ENCODE assay signal across 10 mouse cellular contexts in genomic region chr8:121092141-121092540, GRCm38 (mm10). TPM values are rescaled to one million over a fixed set of nuclear protein-coding genes. Genes with fewer than 3 reads are reported as not detected.
DNase-seq lines count a peak whose midpoint lies in the region; ATAC-seq lines count a peak whose summit lies in the region.
"Had no signal": no experiment of that assay in that cellular context is flagged by ENCODE, and none has a peak within 500 bp of the region (broad histone marks: within the 10 kb centered on the region; RNA-seq: fewer than 3 reads in every experiment).

No protein-coding gene starts in this region.

- ATAC-seq in kidney, embryonic 16.5 days (ENCODE audit: low FRiP score, low TSS enrichment) = 0 out of 2 replicates have a peak, but pooled peaks have one; percentile 4
- ATAC-seq in kidney, embryonic 14.5 days (ENCODE audit: low FRiP score, low TSS enrichment) = no peak
- peak; percentile 19; the same call in 1 of the 2 replicates for ATAC-seq in forebrain, embryonic 14.5 days
- peak; percentile 24; the same call in 1 of the 2 replicates for ATAC-seq in hindbrain, embryonic 12.5 days (ENCODE audit: low FRiP score)

- H3K27me3 ChIP-seq in kidney, embryonic 16.5 days (ENCODE audit: insufficient read depth, low read length) = peaks cover 76% of the 10 kb centered on the region
- H3K27me3 ChIP-seq in kidney, embryonic 14.5 days (ENCODE audit: control insufficient read depth, insufficient read depth, low read length) = peaks cover 62% of the 10 kb centered on the region
- peaks cover 58% of the 10 kb centered on the region for H3K27me3 ChIP-seq in forebrain, embryonic 14.5 days (replicated peaks; ENCODE audit: control insufficient read depth, insufficient read depth, low read length)
- H3K27me3 ChIP-seq in hindbrain, embryonic 12.5 days = peaks cover 72% of the 10 kb centered on the region

- no peak for DNase-seq in forebrain, embryonic 14.5 days (ENCODE audit: low spot score)
- peak; percentile 28 for DNase-seq in lung, postnatal 14 days
- no peak for DNase-seq in left cerebral cortex, postnatal 36 days (ENCODE audit: low spot score in 2 of 2)
- DNase-seq in left cerebral cortex, postnatal 4 days = no peak

- no peak overlapping the region for H3K27ac ChIP-seq in kidney, embryonic 16.5 days (ENCODE audit: low read length)
- no peak overlapping the region for H3K27ac ChIP-seq in kidney, embryonic 14.5 days (ENCODE audit: low read depth, low read length)
- H3K27ac ChIP-seq in forebrain, embryonic 14.5 days (ENCODE audit: low read depth, low read length) = no peak overlapping the region
- H3K27ac ChIP-seq in hindbrain, embryonic 12.5 days = no peak overlapping the region

- intact Hi-C loops in left cerebral cortex, postnatal 36 days (cut with DNase I) = loop anchor here (1.0 to 5.0 kb wide), 2 partner anchors 271 to 415 kb away; no protein-coding TSS in a partner anchor
- intact Hi-C loops in left cerebral cortex, postnatal 4 days (cut with DNase I) = loop anchor here (2.0 to 5.0 kb wide), 2 partner anchors 271 to 410 kb away; no protein-coding TSS in a partner anchor

- no peak overlapping the region for H3K4me3 ChIP-seq in kidney, embryonic 16.5 days (ENCODE audit: low read length)
- no peak overlapping the region for H3K4me3 ChIP-seq in kidney, embryonic 14.5 days (ENCODE audit: low read length)
- no peak overlapping the region for H3K4me3 ChIP-seq in forebrain, embryonic 14.5 days (ENCODE audit: low read depth, low read length)
- no peak overlapping the region for H3K4me3 ChIP-seq in hindbrain, embryonic 12.5 days

- H3K36me3 ChIP-seq in kidney, embryonic 16.5 days (ENCODE audit: insufficient read depth, low read length) = peaks cover 2% of the 10 kb centered on the region
- H3K36me3 ChIP-seq in kidney, embryonic 14.5 days (ENCODE audit: control insufficient read depth, insufficient read depth, low read length) = peaks cover 2% of the 10 kb centered on the region
- H3K36me3 ChIP-seq in forebrain, embryonic 14.5 days (ENCODE audit: control insufficient read depth, insufficient read depth, low read length) = 0 out of 2 replicates have a peak, but pooled peaks cover under 1% of the 10 kb centered on the region
- peaks cover 10% of the 10 kb centered on the region for H3K36me3 ChIP-seq in hindbrain, embryonic 12.5 days

- WGBS in kidney, embryonic 16.5 days = 25% methylated on average over 6 of the region's 6 CpGs
- 32% methylated on average over 6 of the region's 6 CpGs for WGBS in kidney, embryonic 14.5 days
- WGBS in forebrain, embryonic 14.5 days = 32% methylated on average over 6 of the region's 6 CpGs
- WGBS in hindbrain, embryonic 12.5 days = 28% methylated on average over 6 of the region's 6 CpGs

- 0 out of 2 replicates have a peak, but pooled peaks cover 5% of the 10 kb centered on the region for H3K4me1 ChIP-seq in kidney, embryonic 16.5 days (ENCODE audit: insufficient read depth, low read length)
- 0 out of 2 replicates have a peak, but pooled peaks cover 5% of the 10 kb centered on the region for H3K4me1 ChIP-seq in kidney, embryonic 14.5 days (ENCODE audit: control insufficient read depth, insufficient read depth, low read length)
- no peaks in the 10 kb centered on the region for H3K4me1 ChIP-seq in forebrain, embryonic 14.5 days (ENCODE audit: control insufficient read depth, insufficient read depth, low read length)
- no peaks in the 10 kb centered on the region for H3K4me1 ChIP-seq in hindbrain, embryonic 12.5 days

- no peak overlapping the region for H3K4me2 ChIP-seq in kidney, embryonic 16.5 days (replicated peaks; ENCODE audit: low read depth, low read length)
- H3K4me2 ChIP-seq in kidney, embryonic 14.5 days (replicated peaks; ENCODE audit: low read depth, low read length) = no peak overlapping the region
- no peak overlapping the region for H3K4me2 ChIP-seq in forebrain, embryonic 14.5 days (ENCODE audit: low read length)
- H3K4me2 ChIP-seq in hindbrain, embryonic 12.5 days (replicated peaks) = no peak overlapping the region

- H3K9me3 ChIP-seq in kidney, embryonic 16.5 days (ENCODE audit: low read length) = no peaks in the 10 kb centered on the region
- no peaks in the 10 kb centered on the region for H3K9me3 ChIP-seq in kidney, embryonic 14.5 days (ENCODE audit: control insufficient read depth, low read length)
- no peaks in the 10 kb centered on the region for H3K9me3 ChIP-seq in forebrain, embryonic 14.5 days (replicated peaks; ENCODE audit: control insufficient read depth, low read length)
- H3K9me3 ChIP-seq in hindbrain, embryonic 12.5 days (replicated peaks) = no peaks in the 10 kb centered on the region

- no peak overlapping the region for H3K9ac ChIP-seq in kidney, embryonic 16.5 days (replicated peaks; ENCODE audit: low read length)
- no peak overlapping the region for H3K9ac ChIP-seq in kidney, embryonic 14.5 days (ENCODE audit: low read depth, low read length)
- H3K9ac ChIP-seq in forebrain, embryonic 14.5 days (ENCODE audit: low read length) = no peak overlapping the region
- H3K9ac ChIP-seq in hindbrain, embryonic 12.5 days = no peak overlapping the region

RNA-seq across cellular contexts. Expression of gene Foxf1, which starts 8.0 kb away (rescaled TPM):
- polyA plus RNA-seq in kidney, embryonic 16.5 days (2015; fragmentation: Nextera tagmentation; extraction: Ambion mirVana) = 1.5 and 4.6 TPM in 2 replicates
- polyA plus RNA-seq in kidney, embryonic 14.5 days (2014; fragmentation: Nextera tagmentation; extraction: Ambion mirVana) = 0.74 and 0.93 TPM in 2 replicates
- 0.52 and 0.69 TPM in 2 replicates for polyA plus RNA-seq in forebrain, embryonic 14.5 days (2014; fragmentation: Nextera tagmentation; extraction: Ambion mirVana)
- 2.0 and 3.2 TPM in 2 replicates for polyA plus RNA-seq in hindbrain, embryonic 12.5 days (2016; fragmentation: Nextera tagmentation; extraction: Ambion mirVana)
- under 1 TPM; 0.70 to 0.94 TPM for total RNA-seq in left cerebral cortex, postnatal 36 days (2021)
- total RNA-seq in left cerebral cortex, postnatal 4 days (2021) = 1 to 10 TPM; 1.7 TPM

RNA-seq across cellular contexts. Expression of gene Mthfsd, which starts 16.1 kb away (rescaled TPM):
- 75.7 and 81.1 TPM in 2 replicates for polyA plus RNA-seq in kidney, embryonic 16.5 days (2015; fragmentation: Nextera tagmentation; extraction: Ambion mirVana)
- 67.0 and 72.8 TPM in 2 replicates for polyA plus RNA-seq in kidney, embryonic 14.5 days (2014; fragmentation: Nextera tagmentation; extraction: Ambion mirVana)
- 47.4 and 47.6 TPM in 2 replicates for polyA plus RNA-seq in forebrain, embryonic 14.5 days (2014; fragmentation: Nextera tagmentation; extraction: Ambion mirVana)
- 60.0 and 69.3 TPM in 2 replicates for polyA plus RNA-seq in hindbrain, embryonic 12.5 days (2016; fragmentation: Nextera tagmentation; extraction: Ambion mirVana)
- total RNA-seq in left cerebral cortex, postnatal 36 days (2021) = 10 to 100 TPM; 39.1 to 41.1 TPM
- 10 to 100 TPM; 23.2 to 26.6 TPM for total RNA-seq in left cerebral cortex, postnatal 4 days (2021)

RNA-seq across cellular contexts. Expression of gene Foxc2, which starts 23.8 kb away (rescaled TPM):
- 24.9 and 27.3 TPM in 2 replicates for polyA plus RNA-seq in kidney, embryonic 16.5 days (2015; fragmentation: Nextera tagmentation; extraction: Ambion mirVana)
- 48.3 and 52.3 TPM in 2 replicates for polyA plus RNA-seq in kidney, embryonic 14.5 days (2014; fragmentation: Nextera tagmentation; extraction: Ambion mirVana)
- 1.1 and 2.1 TPM in 2 replicates for polyA plus RNA-seq in forebrain, embryonic 14.5 days (2014; fragmentation: Nextera tagmentation; extraction: Ambion mirVana)
- 22.7 and 25.4 TPM in 2 replicates for polyA plus RNA-seq in hindbrain, embryonic 12.5 days (2016; fragmentation: Nextera tagmentation; extraction: Ambion mirVana)
- total RNA-seq in left cerebral cortex, postnatal 36 days (2021) = 1 to 10 TPM; 1.2 to 3.1 TPM
- 1 to 10 TPM; 4.3 to 4.4 TPM for total RNA-seq in left cerebral cortex, postnatal 4 days (2021)
- polyA plus RNA-seq: inflammation-experienced regulatory T-cells, adult 6 months had no signal

RNA-seq across cellular contexts. Expression of gene Foxl1, which starts 35.6 kb away (rescaled TPM):
- polyA plus RNA-seq in kidney, embryonic 16.5 days (2015; fragmentation: Nextera tagmentation; extraction: Ambion mirVana) = 6.5 and 6.7 TPM in 2 replicates
- 6.6 and 7.1 TPM in 2 replicates for polyA plus RNA-seq in kidney, embryonic 14.5 days (2014; fragmentation: Nextera tagmentation; extraction: Ambion mirVana)
- polyA plus RNA-seq in forebrain, embryonic 14.5 days (2014; fragmentation: Nextera tagmentation; extraction: Ambion mirVana) = 0.13 TPM in 1 of 2 replicates, not detected in the other
- polyA plus RNA-seq in hindbrain, embryonic 12.5 days (2016; fragmentation: Nextera tagmentation; extraction: Ambion mirVana) = 1.8 and 2.2 TPM in 2 replicates
- under 1 TPM in 1 of 2 experiments, not detected in 1; 0.29 TPM for total RNA-seq in left cerebral cortex, postnatal 36 days (2021)
- under 1 TPM in 1 of 2 experiments, not detected in 1; 0.18 TPM for total RNA-seq in left cerebral cortex, postnatal 4 days (2021)
- total RNA-seq: layer of hippocampus, adult 18-20 months had no signal
- polyA plus RNA-seq: cerebellum, adult 2 months; inflammation-experienced regulatory T-cells, adult 6 months had no signal
